Mouse (Mus musculus): Measurements from ENCODE around the gene Sptbn4. TPM values are rescaled to one million over a fixed set of nuclear protein-coding genes. Genes with fewer than 3 reads are reported as not detected.
A peak's percentile ranks its signal among the peaks of the same experiment; 100 is the strongest.
"Not testable (repeated sequence)": the region's sequence is repeated elsewhere in the genome, so short reads cannot be mapped to it uniquely, and the experiment has no call there.

The Sptbn4 gene
- polyA plus RNA-seq (2014; fragmentation: Nextera tagmentation; extraction: Ambion mirVana), result 0.15 and 0.27 TPM in 2 replicates

- Histone ChIP-seq H3K36me3 (ENCODE audit: control insufficient read depth, insufficient read depth, low read length) (no peaks in the 10 kb centered on the region), H3K4me3 (ENCODE audit: low read depth, low read length) (peak within 1 kb of the TSS; percentile 49), H3K9me3 (ENCODE audit: control insufficient read depth, low read length) (no peaks in the 10 kb centered on the region), H3K4me2 (ENCODE audit: low read depth, severe bottlenecking) (peak within 1 kb of the TSS; percentile 94), H3K27me3 (ENCODE audit: control insufficient read depth, insufficient read depth, low read length) (peaks cover 24% of the 10 kb centered on the region), H3K4me1 (ENCODE audit: control insufficient read depth, insufficient read depth, low read length) (0 out of 2 replicates have a peak, but pooled peaks cover 4% of the 10 kb centered on the region), H3K9ac (ENCODE audit: low read length) (peak within 1 kb of the TSS; percentile 56), H3K27ac (replicated peaks; ENCODE audit: low read depth, low read length) (peak within 1 kb of the TSS; percentile 42; the same call in 1 of the 2 replicates)
- ATAC-seq (ENCODE audit: insufficient number of reproducible peaks, low FRiP score, low TSS enrichment, low read depth) (peak; percentile 90), DNase-seq (ENCODE audit: low spot score) (peak; percentile 97)
- 1% methylated on average over 54 of the region's 54 CpGs for WGBS
These were observed at the start of gene Sptbn4, which contains the start of gene Blvrb for GRCm38 (mm10) chr7:27447419-27448286. Gene Sptbn4, minus strand, starts transcription at chr7:27447686. Gene Blvrb, plus strand, starts transcription at chr7:27447978.

- H3K27ac ChIP-seq (replicated peaks; ENCODE audit: low read depth, low read length); H3K4me1 ChIP-seq (ENCODE audit: control insufficient read depth, insufficient read depth, low read length); H3K36me3 ChIP-seq (ENCODE audit: control insufficient read depth, insufficient read depth, low read length); H3K4me3 ChIP-seq (ENCODE audit: low read depth, low read length); H3K4me2 ChIP-seq (ENCODE audit: low read depth, severe bottlenecking); ATAC-seq (ENCODE audit: insufficient number of reproducible peaks, low FRiP score, low TSS enrichment, low read depth); H3K9me3 ChIP-seq (ENCODE audit: control insufficient read depth, low read length); H3K9ac ChIP-seq (ENCODE audit: low read length); H3K27me3 ChIP-seq (ENCODE audit: control insufficient read depth, insufficient read depth, low read length); DNase-seq (ENCODE audit: low spot score): not testable (repeated sequence)
- 92% methylated on average over 8 of the region's 9 CpGs for WGBS
These were observed 47.3 kb upstream of the Sptbn4 start for GRCm38 (mm10) chr7:27494659-27495367.

- Histone ChIP-seq H3K27me3 (ENCODE audit: control insufficient read depth, insufficient read depth, low read length) (no peaks in the 10 kb centered on the region), H3K4me3 (ENCODE audit: low read depth, low read length) (no peak overlapping the region), H3K27ac (replicated peaks; ENCODE audit: low read depth, low read length) (no peak overlapping the region), H3K4me2 (ENCODE audit: low read depth, severe bottlenecking) (no peak overlapping the region), H3K36me3 (ENCODE audit: control insufficient read depth, insufficient read depth, low read length) (no peaks in the 10 kb centered on the region; the same call in 1 of the 2 replicates), H3K4me1 (ENCODE audit: control insufficient read depth, insufficient read depth, low read length) (peaks cover 3% of the 10 kb centered on the region; the same call in 1 of the 2 replicates), H3K9me3 (ENCODE audit: control insufficient read depth, low read length) (no peaks in the 10 kb centered on the region), H3K9ac (ENCODE audit: low read length) (no peak overlapping the region)
- 81% methylated on average over 5 of the region's 5 CpGs for WGBS
- DNase-seq (ENCODE audit: low spot score), result no peak
- no peak for ATAC-seq (ENCODE audit: insufficient number of reproducible peaks, low FRiP score, low TSS enrichment, low read depth)
These were observed 46.0 kb upstream of the Sptbn4 start for GRCm38 (mm10) chr7:27493450-27493849.

GRCm38 (mm10) chr7:27493022-27493421 lies 45.5 kb upstream of the Sptbn4 start:
- 75% methylated on average over 3 of the region's 3 CpGs for WGBS
- no peak overlapping the region for H3K27ac ChIP-seq (replicated peaks; ENCODE audit: low read depth, low read length)

GRCm38 (mm10) chr7:27491856-27492255 lies 44.4 kb upstream of the Sptbn4 start:
- Histone ChIP-seq H3K4me1 (ENCODE audit: control insufficient read depth, insufficient read depth, low read length) (peaks cover 9% of the 10 kb centered on the region; the same call in 1 of the 2 replicates), H3K9me3 (ENCODE audit: control insufficient read depth, low read length) (no peaks in the 10 kb centered on the region), H3K4me3 (ENCODE audit: low read depth, low read length) (no peak overlapping the region), H3K9ac (ENCODE audit: low read length) (no peak overlapping the region), H3K36me3 (ENCODE audit: control insufficient read depth, insufficient read depth, low read length) (no peaks in the 10 kb centered on the region; the same call in 1 of the 2 replicates), H3K27me3 (ENCODE audit: control insufficient read depth, insufficient read depth, low read length) (no peaks in the 10 kb centered on the region), H3K4me2 (ENCODE audit: low read depth, severe bottlenecking) (no peak overlapping the region), H3K27ac (replicated peaks; ENCODE audit: low read depth, low read length) (no peak overlapping the region)
- ATAC-seq (ENCODE audit: insufficient number of reproducible peaks, low FRiP score, low TSS enrichment, low read depth), result no peak
- WGBS, result 77% methylated on average over 7 of the region's 7 CpGs
- no peak for DNase-seq (ENCODE audit: low spot score)

More at GRCm38 (mm10) chr7:27493022-27493421, 45.5 kb upstream of the Sptbn4 start:
- no peak for ATAC-seq (ENCODE audit: insufficient number of reproducible peaks, low FRiP score, low TSS enrichment, low read depth)
- no peaks in the 10 kb centered on the region for H3K27me3 ChIP-seq (ENCODE audit: control insufficient read depth, insufficient read depth, low read length)
- no peak overlapping the region; the same call in 1 of the 2 replicates for H3K4me3 ChIP-seq (ENCODE audit: low read depth, low read length)
- peaks cover 7% of the 10 kb centered on the region; the same call in 1 of the 2 replicates for H3K4me1 ChIP-seq (ENCODE audit: control insufficient read depth, insufficient read depth, low read length)
- H3K36me3 ChIP-seq (ENCODE audit: control insufficient read depth, insufficient read depth, low read length), result no peaks in the 10 kb centered on the region; the same call in 1 of the 2 replicates
- H3K9me3 ChIP-seq (ENCODE audit: control insufficient read depth, low read length), result no peaks in the 10 kb centered on the region
- no peak overlapping the region for H3K9ac ChIP-seq (ENCODE audit: low read length)
- H3K4me2 ChIP-seq (ENCODE audit: low read depth, severe bottlenecking), result no peak overlapping the region
- no peak for DNase-seq (ENCODE audit: low spot score)

GRCm38 (mm10) chr7:27490543-27491329 lies 43.2 kb upstream of the Sptbn4 start:
- no peaks in the 10 kb centered on the region; the same call in 1 of the 2 replicates for H3K36me3 ChIP-seq (ENCODE audit: control insufficient read depth, insufficient read depth, low read length)
- H3K9ac ChIP-seq (ENCODE audit: low read length), result peak overlapping the region; percentile 44
- peak overlapping the region; percentile 78 for H3K27ac ChIP-seq (replicated peaks; ENCODE audit: low read depth, low read length)
- under 1% methylated on average over 27 of the region's 33 CpGs for WGBS
- peak overlapping the region; percentile 24 for H3K4me3 ChIP-seq (ENCODE audit: low read depth, low read length)
- peak overlapping the region; percentile 66 for H3K4me2 ChIP-seq (ENCODE audit: low read depth, severe bottlenecking)
- H3K9me3 ChIP-seq (ENCODE audit: control insufficient read depth, low read length), result no peaks in the 10 kb centered on the region
- H3K27me3 ChIP-seq (ENCODE audit: control insufficient read depth, insufficient read depth, low read length), result no peaks in the 10 kb centered on the region
- peak; percentile 55 for ATAC-seq (ENCODE audit: insufficient number of reproducible peaks, low FRiP score, low TSS enrichment, low read depth)
- DNase-seq (ENCODE audit: low spot score), result peak; percentile 85
- H3K4me1 ChIP-seq (ENCODE audit: control insufficient read depth, insufficient read depth, low read length), result peaks cover 9% of the 10 kb centered on the region; the same call in 1 of the 2 replicates

GRCm38 (mm10) chr7:27490227-27490542 lies 42.7 kb upstream of the Sptbn4 start:
- no peak for DNase-seq (ENCODE audit: low spot score)

More at GRCm38 (mm10) chr7:27490227-27490542, 42.7 kb upstream of the Sptbn4 start:
- Histone ChIP-seq H3K27ac (replicated peaks; ENCODE audit: low read depth, low read length) (peak overlapping the region; percentile 78), H3K36me3 (ENCODE audit: control insufficient read depth, insufficient read depth, low read length) (no peaks in the 10 kb centered on the region; the same call in 1 of the 2 replicates), H3K4me1 (ENCODE audit: control insufficient read depth, insufficient read depth, low read length) (peaks cover 9% of the 10 kb centered on the region; the same call in 1 of the 2 replicates), H3K4me3 (ENCODE audit: low read depth, low read length) (peak overlapping the region; percentile 24), H3K9me3 (ENCODE audit: control insufficient read depth, low read length) (no peaks in the 10 kb centered on the region), H3K9ac (ENCODE audit: low read length) (peak overlapping the region; percentile 44), H3K27me3 (ENCODE audit: control insufficient read depth, insufficient read depth, low read length) (no peaks in the 10 kb centered on the region), H3K4me2 (ENCODE audit: low read depth, severe bottlenecking) (peak overlapping the region; percentile 66)
- 40% methylated on average over 4 of the region's 4 CpGs for WGBS
- ATAC-seq (ENCODE audit: insufficient number of reproducible peaks, low FRiP score, low TSS enrichment, low read depth), result no peak

Data from limb, embryonic 11.5 days (tissue).